Mouse (Mus musculus) forebrain, embryonic 11.5 days (tissue): Measurements from ENCODE around the gene Prkd1. TPM values are rescaled to one million over a fixed set of nuclear protein-coding genes. Genes with fewer than 3 reads are reported as not detected.

Experiments
- ATAC-seq: fragments of 200-750 bp; cut with Nextera tagmentation; replicated peaks from 2 replicates; pipeline ENCODE4 v1.8.0; 2017; ENCODE audit warnings: moderate TSS enrichment; ENCODE audit not compliant: low FRiP score
- DNase-seq: peaks from one replicate; pipeline ENCODE4 v3.0.0-alpha.2; 2017; ENCODE audit warnings: low spot score
- H3K27ac ChIP-seq: fragments of 300-500 bp; sonication (generic); 2 replicates; pipeline ENCODE4 v1.5.1; 2014; ENCODE audit warnings: low read depth, low read length
- H3K27me3 ChIP-seq: fragments of 300-500 bp; sonication (generic); 2 replicates; pipeline ENCODE4 v1.6.1; 2014; ENCODE audit warnings: mild to moderate bottlenecking, low read length, mixed read lengths; ENCODE audit not compliant: control insufficient read depth, insufficient read depth
- H3K36me3 ChIP-seq: fragments of 300-500 bp; sonication (generic); 2 replicates; pipeline ENCODE4 v1.6.1; 2014; ENCODE audit warnings: mild to moderate bottlenecking, low read length, moderate library complexity, mixed read lengths; ENCODE audit not compliant: control insufficient read depth, insufficient read depth
- H3K4me1 ChIP-seq: fragments of 300-500 bp; sonication (generic); replicated peaks from 2 replicates; pipeline ENCODE4 v1.6.1; 2014; ENCODE audit warnings: low read length, mixed read lengths; ENCODE audit not compliant: control insufficient read depth, insufficient read depth
- H3K4me2 ChIP-seq: fragments of 300-500 bp; sonication (generic); 2 replicates; pipeline ENCODE4 v1.6.1; 2014; ENCODE audit warnings: low read depth, mild to moderate bottlenecking, low read length, moderate library complexity, mixed read lengths; ENCODE audit not compliant: severe bottlenecking
- H3K4me3 ChIP-seq: fragments of 300-500 bp; sonication (generic); 2 replicates; pipeline ENCODE4 v1.5.1; 2014; ENCODE audit warnings: low read depth, low read length
- H3K9ac ChIP-seq: fragments of 300-500 bp; sonication (generic); 2 replicates; pipeline ENCODE4 v1.6.1; 2014; ENCODE audit warnings: low read length
- H3K9me3 ChIP-seq: fragments of 300-500 bp; sonication (generic); 2 replicates; pipeline ENCODE4 v1.6.1; 2016; ENCODE audit warnings: low read length, mixed read lengths; ENCODE audit not compliant: control insufficient read depth
- WGBS: fragments of 180-500 bp; shearing (Covaris S2); extraction: QIAGEN DNeasy Blood & Tissue Kit; methylation state at CpG from one replicate; pipeline ENCODE4 v1.1.7; 2014; 5-methylcytosine and 5-hydroxymethylcytosine counted together
- polyA plus RNA-seq: library from polyadenylated mRNA; unstranded; fragments of >200 nt; fragmentation: Nextera tagmentation; extraction: Ambion mirVana; gene quantifications from 2 replicates; pipeline ENCODE4 v1.2.1, GENCODE M21; 2014

Prkd1 gene
- polyA plus RNA-seq, 1 experiment from 2014 or later = 8.5 TPM

DNA sequence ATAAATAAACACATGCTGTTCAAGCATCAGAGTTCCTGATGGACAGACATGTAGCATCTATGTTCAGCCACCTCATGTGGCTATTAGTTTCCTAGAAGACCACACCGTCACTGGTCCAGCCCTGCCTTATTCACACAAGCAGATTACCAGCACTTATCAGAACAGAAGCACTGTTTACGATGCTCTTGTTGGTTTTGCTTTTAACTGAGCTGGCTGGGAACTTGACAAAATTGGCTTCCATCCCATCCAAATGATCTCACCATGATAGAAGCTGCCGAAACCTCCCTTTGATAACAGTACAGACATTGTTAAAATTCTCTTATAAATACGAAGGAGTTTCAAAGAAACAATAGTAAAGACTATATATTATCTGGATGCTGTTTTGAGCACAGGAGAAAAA, 24.7 kb downstream of the Prkd1 start:
- DNase-seq (no peak), ATAC-seq (no peak)
- WGBS = 79% methylated on average over 4 of the region's 4 CpGs
- no peak overlapping the region for H3K27ac ChIP-seq
- H3K4me1 ChIP-seq = no peaks in the 10 kb centered on the region
- no peaks in the 10 kb centered on the region for H3K27me3 ChIP-seq
- no peak overlapping the region for H3K4me2 ChIP-seq
- H3K9ac ChIP-seq = no peak overlapping the region
- no peak overlapping the region for H3K4me3 ChIP-seq
- no peaks in the 10 kb centered on the region for H3K9me3 ChIP-seq
- no peaks in the 10 kb centered on the region for H3K36me3 ChIP-seq

- no peaks in the 10 kb centered on the region for H3K9me3 ChIP-seq
- H3K9ac ChIP-seq = no peak overlapping the region
- H3K4me1 ChIP-seq = no peaks in the 10 kb centered on the region
- H3K27me3 ChIP-seq = no peaks in the 10 kb centered on the region
- no peak overlapping the region for H3K4me3 ChIP-seq
- no peaks in the 10 kb centered on the region for H3K36me3 ChIP-seq
- DNase-seq (no peak), ATAC-seq (no peak)
- no peak overlapping the region for H3K27ac ChIP-seq
- WGBS = 90% methylated on average over 1 of the region's 1 CpGs
- H3K4me2 ChIP-seq = no peak overlapping the region
Measured at GRCm38 (mm10) chr12:50615852-50616251, 33.0 kb downstream of the Prkd1 start.

GRCm38 (mm10) chr12:50614341-50614740, 34.6 kb downstream of the Prkd1 start:
- Histone ChIP-seq H3K4me2 (no peak overlapping the region), H3K27ac (no peak overlapping the region), H3K9me3 (no peaks in the 10 kb centered on the region), H3K4me1 (no peaks in the 10 kb centered on the region), H3K9ac (no peak overlapping the region), H3K36me3 (no peaks in the 10 kb centered on the region), H3K4me3 (no peak overlapping the region), H3K27me3 (no peaks in the 10 kb centered on the region)
- WGBS = 62% methylated on average over 6 of the region's 6 CpGs
- no peak for ATAC-seq
- no peak for DNase-seq

GRCm38 (mm10) chr12:50606703-50607500, 42.0 kb downstream of the Prkd1 start:
- Histone ChIP-seq H3K4me1 (no peaks in the 10 kb centered on the region), H3K27me3 (no peaks in the 10 kb centered on the region), H3K4me2 (no peak overlapping the region), H3K9me3 (no peaks in the 10 kb centered on the region), H3K36me3 (no peaks in the 10 kb centered on the region), H3K27ac (no peak overlapping the region), H3K9ac (no peak overlapping the region), H3K4me3 (no peak overlapping the region)
- ATAC-seq (no peak), DNase-seq (no peak)
- WGBS = 82% methylated on average over 4 of the region's 4 CpGs

GRCm38 (mm10) chr12:50599370-50599769, 49.5 kb downstream of the Prkd1 start:
- no peak for DNase-seq
- 87% methylated on average over 1 of the region's 1 CpGs for WGBS
- no peak overlapping the region for H3K4me2 ChIP-seq
- no peaks in the 10 kb centered on the region for H3K36me3 ChIP-seq
- no peaks in the 10 kb centered on the region for H3K9me3 ChIP-seq
- no peak overlapping the region for H3K9ac ChIP-seq
- no peaks in the 10 kb centered on the region for H3K4me1 ChIP-seq
- no peak for ATAC-seq
- no peak overlapping the region for H3K27ac ChIP-seq
- no peak overlapping the region for H3K4me3 ChIP-seq
- H3K27me3 ChIP-seq = no peaks in the 10 kb centered on the region

DNA sequence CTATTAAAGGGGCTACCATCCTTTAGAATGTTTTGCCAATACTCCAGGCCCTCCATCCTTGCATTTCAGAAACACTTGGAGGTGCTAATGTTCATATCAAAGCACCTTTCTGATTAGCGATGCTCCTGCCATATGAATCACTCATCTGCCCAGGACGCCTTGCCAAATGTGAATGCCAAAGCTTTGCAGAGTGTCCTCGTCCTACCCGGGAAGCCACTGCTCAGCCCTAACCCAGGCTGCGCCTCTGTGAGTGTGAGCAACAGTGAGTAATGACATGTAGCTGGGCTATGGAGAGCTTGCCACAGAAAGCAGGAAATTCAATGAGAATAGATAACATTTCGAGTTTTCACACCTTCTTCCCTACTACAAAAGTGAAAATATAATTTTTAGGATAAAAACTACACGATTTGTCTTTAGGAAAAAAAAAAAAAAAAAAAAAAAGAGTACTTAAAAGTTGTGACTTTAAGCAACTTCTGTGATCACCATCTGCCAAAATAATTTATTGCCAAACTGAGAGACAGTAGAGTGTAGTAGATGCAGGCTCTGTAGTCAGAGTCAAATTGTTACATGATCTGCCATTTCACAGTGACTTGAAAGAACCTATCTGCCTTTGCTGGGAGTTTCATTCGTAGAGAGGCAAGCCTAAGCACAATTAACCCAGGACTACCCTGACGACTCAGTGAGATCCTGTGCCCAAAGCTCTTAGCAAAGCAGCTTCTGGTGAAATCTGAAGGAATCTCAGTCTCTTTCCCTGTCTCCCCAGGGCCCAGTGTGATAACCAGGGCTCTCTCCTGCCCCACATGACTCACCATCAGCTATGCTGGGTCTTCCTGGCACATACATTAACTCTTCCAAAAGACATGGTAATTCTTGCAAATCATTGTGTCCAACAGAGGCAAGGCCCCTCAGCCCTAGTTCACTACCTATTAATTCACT, 50.6 kb downstream of the Prkd1 start:
- H3K4me1 ChIP-seq = no peaks in the 10 kb centered on the region
- H3K9ac ChIP-seq = no peak overlapping the region
- H3K4me3 ChIP-seq = no peak overlapping the region
- H3K27me3 ChIP-seq = no peaks in the 10 kb centered on the region
- no peak overlapping the region for H3K4me2 ChIP-seq
- WGBS = 86% methylated on average over 9 of the region's 9 CpGs
- H3K36me3 ChIP-seq = no peaks in the 10 kb centered on the region
- no peak overlapping the region for H3K27ac ChIP-seq
- no peak for DNase-seq
- H3K9me3 ChIP-seq = no peaks in the 10 kb centered on the region
- ATAC-seq = no peak

DNA sequence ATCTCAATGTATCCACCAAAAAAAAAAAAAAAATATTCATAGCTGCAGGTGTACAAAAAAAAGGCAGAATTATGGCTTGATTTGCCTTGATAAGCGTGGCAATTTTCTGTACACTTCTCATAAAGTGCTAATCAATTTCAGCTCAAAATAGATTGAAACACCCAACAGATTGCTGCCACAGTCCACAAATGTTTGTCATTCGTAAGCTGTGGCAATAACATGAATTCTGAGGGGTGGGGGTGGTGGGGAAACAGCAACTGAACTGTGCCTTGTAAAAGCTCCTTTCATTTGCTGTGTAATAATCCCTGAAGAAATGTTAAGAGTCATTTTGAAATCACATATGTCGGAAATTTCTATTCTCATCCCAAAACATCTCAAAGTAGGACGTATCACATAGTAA, 51.4 kb downstream of the Prkd1 start:
- no peaks in the 10 kb centered on the region for H3K36me3 ChIP-seq
- H3K27me3 ChIP-seq = no peaks in the 10 kb centered on the region
- DNase-seq = no peak
- H3K9ac ChIP-seq = no peak overlapping the region
- ATAC-seq = no peak
- 86% methylated on average over 4 of the region's 4 CpGs for WGBS
- H3K4me1 ChIP-seq = no peaks in the 10 kb centered on the region
- no peak overlapping the region for H3K4me2 ChIP-seq
- H3K27ac ChIP-seq = no peak overlapping the region
- no peak overlapping the region for H3K4me3 ChIP-seq
- H3K9me3 ChIP-seq = no peaks in the 10 kb centered on the region

- DNase-seq (no peak), ATAC-seq (no peak)
- 83% methylated on average over 5 of the region's 5 CpGs for WGBS
- no peak overlapping the region for H3K4me2 ChIP-seq
- no peak overlapping the region for H3K9ac ChIP-seq
- H3K4me3 ChIP-seq = no peak overlapping the region
- H3K27me3 ChIP-seq = no peaks in the 10 kb centered on the region
- no peak overlapping the region for H3K27ac ChIP-seq
- H3K4me1 ChIP-seq = no peaks in the 10 kb centered on the region
- H3K36me3 ChIP-seq = no peaks in the 10 kb centered on the region
- H3K9me3 ChIP-seq = no peaks in the 10 kb centered on the region
Measured at GRCm38 (mm10) chr12:50595777-50596176, 53.1 kb downstream of the Prkd1 start.
